Mouse (Mus musculus) liver, embryonic 14.5 days (tissue): ENCODE results near the gene Tgm5. TPM values are rescaled to one million over a fixed set of nuclear protein-coding genes. Genes with fewer than 3 reads are reported as not detected.
"Not testable (repeated sequence)": the region's sequence is repeated elsewhere in the genome, so short reads cannot be mapped to it uniquely, and the experiment has no call there.

Experiments
- ATAC-seq: fragments of 200-750 bp; cut with Nextera tagmentation; 2 replicates; pipeline ENCODE4 v1.8.0; 2017; ENCODE audit warnings: moderate number of reproducible peaks, mild to moderate bottlenecking, moderate library complexity; ENCODE audit not compliant: insufficient read depth
- DNase-seq, 3 experiments: peaks; one replicate each; pipeline ENCODE4 v3.0.0-alpha.2; 2012 to 2013; ENCODE audit warnings: low read depth in 3 of 3, low spot score in 3 of 3
- H3K27ac ChIP-seq: fragments of 300-500 bp; sonication (generic); 2 replicates; pipeline ENCODE4 v1.5.1; 2014; ENCODE audit warnings: moderate library complexity, mild to moderate bottlenecking, control low read depth, inconsistent platforms
- H3K27me3 ChIP-seq: fragments of 300-500 bp; sonication (generic); 2 replicates; pipeline ENCODE4 v1.6.1; 2014; ENCODE audit warnings: mild to moderate bottlenecking, low read length, moderate library complexity; ENCODE audit not compliant: control insufficient read depth, insufficient read depth
- H3K36me3 ChIP-seq: fragments of 300-500 bp; sonication (generic); replicated peaks from 2 replicates; pipeline ENCODE4 v1.6.1; 2014; ENCODE audit warnings: low read depth; ENCODE audit not compliant: control insufficient read depth, insufficient read depth
- H3K4me1 ChIP-seq, 2 experiments: fragments of 200-500 bp in 1 of 2; fragments of 300-500 bp in 1 of 2; sonication (generic) in 1 of 2; replicated peaks; 2 replicates each; pipeline ENCODE4 v1.6.1; 2012 to 2014; ENCODE audit warnings: antibody characterized with exemption in 1 of 2, inconsistent platforms in 1 of 2, low read length in 1 of 2; ENCODE audit not compliant: control insufficient read depth in 2 of 2, insufficient read depth in 2 of 2
- H3K4me2 ChIP-seq: fragments of 300-500 bp; sonication (generic); 2 replicates; pipeline ENCODE4 v1.6.1; 2014; ENCODE audit warnings: low read depth, mild to moderate bottlenecking, control low read depth, moderate library complexity
- H3K4me3 ChIP-seq, 2 experiments: fragments of 200-500 bp in 1 of 2; fragments of 300-500 bp in 1 of 2; sonication (generic) in 1 of 2; 2 replicates each; pipeline ENCODE4 v1.5.1; 2012 to 2014; ENCODE audit warnings: low read depth in 2 of 2, low read length in 2 of 2, mild to moderate bottlenecking in 2 of 2, control low read depth in 1 of 2, inconsistent platforms in 1 of 2, moderate library complexity in 1 of 2; ENCODE audit not compliant: insufficient read depth in 1 of 2
- H3K9ac ChIP-seq: fragments of 300-500 bp; sonication (generic); replicated peaks from 2 replicates; pipeline ENCODE4 v1.6.1; 2014; ENCODE audit warnings: mild to moderate bottlenecking, control low read depth, moderate library complexity
- H3K9me3 ChIP-seq: fragments of 300-500 bp; sonication (generic); 2 replicates; pipeline ENCODE4 v1.6.1; 2016; ENCODE audit warnings: low read length, mixed read lengths; ENCODE audit not compliant: control insufficient read depth
- CTCF ChIP-seq: IDR thresholded peaks from 2 replicates; pipeline ENCODE4 v1.5.1; 2016; ENCODE audit warnings: antibody characterized with exemption, low read depth, control low read depth
- EP300 ChIP-seq: IDR thresholded peaks from 2 replicates; pipeline ENCODE4 v1.6.1; 2016; ENCODE audit warnings: antibody characterized with exemption, low read depth
- WGBS: fragments of 180-500 bp; shearing (Covaris S2); extraction: QIAGEN DNeasy Blood & Tissue Kit; methylation state at CpG from one replicate; pipeline ENCODE4 v1.1.7; 2014; ENCODE audit not compliant: insufficient replicate concordance; 5-methylcytosine and 5-hydroxymethylcytosine counted together
- polyA plus RNA-seq, 2 experiments: library from polyadenylated mRNA; depleted of rRNA in 1 of 2; stranded (reverse) in 1 of 2; unstranded in 1 of 2; fragments of >200 nt; fragmentation: Nextera tagmentation in 1 of 2; extraction: Ambion mirVana in 1 of 2; gene quantifications; 2 replicates each; pipeline versions ENCODE4 v1.2.1 to v1.2.3; 2012 to 2014

Tgm5 gene
- polyA plus RNA-seq, 2 experiments, result not detected

DNA sequence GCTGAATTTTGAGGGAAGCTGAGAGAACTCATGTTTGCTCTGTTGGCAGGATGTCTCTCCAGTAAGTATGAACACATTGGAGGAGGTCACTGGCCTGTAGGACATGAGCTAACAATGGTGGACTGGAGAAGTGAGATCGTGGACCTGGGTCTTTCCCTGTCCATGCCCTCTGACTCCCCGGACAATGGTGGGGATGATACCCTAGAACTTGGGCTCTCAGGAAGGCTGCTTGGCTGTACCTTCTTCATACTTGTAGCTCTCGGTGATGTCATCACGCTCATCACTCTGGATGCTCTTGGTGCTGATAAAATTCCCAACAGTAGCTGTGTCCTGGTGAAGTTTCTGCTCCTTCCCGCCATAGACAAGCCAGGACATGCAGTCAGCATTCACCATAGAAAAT is 33.5 kb downstream of the Tgm5 start:
- H3K4me1 ChIP-seq, result peaks cover 24 to 25% of the 10 kb centered on the region in 2 experiments
- TF ChIP-seq EP300 (no peak), CTCF (no peak)
- 62% methylated on average over 5 of the region's 5 CpGs for WGBS
- ATAC-seq (no peak), DNase-seq (no peak)
- no peak overlapping the region for H3K4me3 ChIP-seq
- H3K36me3 ChIP-seq, result no peaks in the 10 kb centered on the region
- H3K27me3 ChIP-seq, result no peaks in the 10 kb centered on the region
- H3K9ac ChIP-seq, result no peak overlapping the region
- no peak overlapping the region for H3K4me2 ChIP-seq
- no peak overlapping the region for H3K27ac ChIP-seq
- no peaks in the 10 kb centered on the region for H3K9me3 ChIP-seq

DNA sequence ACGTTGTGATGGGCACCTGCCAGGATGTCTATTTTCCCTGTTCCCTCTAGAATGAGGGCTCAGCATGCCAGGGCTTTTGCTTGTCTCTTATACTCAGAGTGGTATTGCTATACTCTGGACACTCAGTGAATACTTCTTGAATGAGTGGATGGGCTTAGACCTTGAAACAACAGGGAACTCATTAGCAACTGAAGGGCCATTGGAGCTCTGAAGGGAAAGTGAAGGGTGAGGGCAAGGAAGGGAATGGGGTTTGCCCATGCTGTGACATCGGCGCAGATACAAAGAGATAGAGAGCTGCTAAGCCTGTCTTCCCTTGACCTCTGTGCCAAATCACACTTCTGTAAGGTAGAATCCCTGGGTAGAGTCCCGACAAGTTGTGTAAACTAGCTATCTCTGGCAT is 40.0 kb downstream of the Tgm5 start:
- ATAC-seq, result no peak
- Histone ChIP-seq H3K9ac (no peak overlapping the region), H3K4me1 (no peaks in the 10 kb centered on the region), H3K4me2 (no peak overlapping the region), H3K9me3 (no peaks in the 10 kb centered on the region), H3K4me3 (no peak overlapping the region), H3K27ac (no peak overlapping the region), H3K27me3 (no peaks in the 10 kb centered on the region), H3K36me3 (no peaks in the 10 kb centered on the region)
- TF ChIP-seq EP300 (no peak), CTCF (no peak)
- no peak for DNase-seq
- 66% methylated on average over 4 of the region's 4 CpGs for WGBS

DNA sequence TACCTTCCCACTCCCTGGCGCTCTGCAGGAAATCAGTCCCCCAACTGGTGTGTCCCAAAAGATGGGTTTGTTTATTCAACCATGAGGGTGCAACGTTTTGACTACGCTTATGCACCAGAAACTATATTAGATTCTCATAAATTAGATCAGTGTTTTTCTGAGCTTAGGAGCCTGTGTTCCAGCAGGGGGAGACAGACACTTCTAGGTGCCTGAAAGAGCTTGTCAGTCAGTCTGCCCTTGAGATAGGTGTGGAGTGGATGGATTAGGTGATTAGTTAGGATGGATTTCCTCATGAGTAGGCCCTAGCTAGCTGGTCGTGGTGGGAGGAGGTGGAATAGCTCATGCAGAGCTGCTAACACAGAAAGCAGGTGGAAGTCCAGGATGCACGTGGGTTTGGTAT is 44.5 kb downstream of the Tgm5 start:
- H3K4me2 ChIP-seq, result no peak overlapping the region
- no peak overlapping the region for H3K27ac ChIP-seq
- peaks cover 6 to 16% of the 10 kb centered on the region in 2 experiments for H3K4me1 ChIP-seq
- H3K36me3 ChIP-seq, result no peaks in the 10 kb centered on the region
- H3K9ac ChIP-seq, result no peak overlapping the region
- H3K9me3 ChIP-seq, result no peaks in the 10 kb centered on the region; the same call in 1 of the 2 replicates
- ATAC-seq (no peak), DNase-seq (peak; percentile 36 to 37 (median 37))
- H3K4me3 ChIP-seq, result no peak overlapping the region
- peak; percentile 88 for TF ChIP-seq CTCF
- no peak for TF ChIP-seq EP300
- WGBS, result 32% methylated on average over 5 of the region's 5 CpGs
- H3K27me3 ChIP-seq, result no peaks in the 10 kb centered on the region

DNA sequence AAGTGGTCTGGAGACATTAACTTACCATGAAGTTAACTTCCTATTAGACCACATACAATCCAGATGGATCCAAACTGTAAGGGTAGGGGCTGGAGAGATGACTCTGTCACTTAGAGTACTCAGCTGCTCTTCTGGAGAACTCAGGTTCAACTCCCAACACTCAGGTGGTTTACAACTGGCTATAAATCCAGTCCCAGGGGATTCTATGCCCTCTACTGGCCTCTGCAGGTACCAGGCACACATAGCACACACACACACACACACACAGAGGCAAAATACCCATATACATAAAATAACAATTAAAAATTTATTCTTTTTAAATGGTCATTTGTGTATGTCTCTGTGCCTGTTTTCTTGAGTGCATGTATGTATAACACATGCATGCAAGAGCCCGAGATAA is 46.3 kb downstream of the Tgm5 start:
- DNase-seq, result no peak

DNA sequence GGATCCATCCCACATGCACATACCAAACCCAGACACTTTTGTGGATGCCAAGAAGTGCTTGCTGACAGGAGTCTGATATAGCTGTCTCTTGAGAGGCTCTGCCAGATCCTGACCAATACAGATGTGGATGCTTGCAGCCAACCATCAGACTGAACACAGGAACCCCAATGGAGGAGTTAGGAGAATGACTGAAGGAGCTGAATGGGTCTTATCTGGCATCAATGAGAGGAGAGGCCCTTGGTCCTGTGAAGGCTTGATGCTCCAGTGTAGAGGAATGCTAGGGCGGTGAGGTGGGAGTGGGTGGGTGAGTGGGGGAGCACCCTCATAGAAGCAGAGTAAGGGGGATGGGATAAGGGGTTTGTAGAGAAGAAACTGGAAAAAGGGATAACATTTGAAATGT is 46.8 kb downstream of the Tgm5 start:
- not testable (repeated sequence) for H3K4me3 ChIP-seq, DNase-seq, H3K9ac ChIP-seq, H3K4me2 ChIP-seq, ATAC-seq, H3K27me3 ChIP-seq, H3K9me3 ChIP-seq
- Histone ChIP-seq H3K27ac (peak overlapping the region; percentile 0), H3K36me3 (peaks cover 18% of the 10 kb centered on the region), H3K4me1 (peaks cover 6 to 20% of the 10 kb centered on the region in 2 experiments)
- 92% methylated on average over 1 of the region's 1 CpGs for WGBS

More for the DNA sequence above, 46.3 kb downstream of the Tgm5 start:
- WGBS, result 84% methylated on average over 1 of the region's 1 CpGs
- Histone ChIP-seq H3K4me1 (peaks cover 6 to 18% of the 10 kb centered on the region in 2 experiments), H3K4me3 (no peak overlapping the region), H3K27me3 (no peaks in the 10 kb centered on the region), H3K27ac (no peak overlapping the region), H3K36me3 (peaks cover 12% of the 10 kb centered on the region), H3K9ac (no peak overlapping the region), H3K9me3 (no peaks in the 10 kb centered on the region; the same call in 1 of the 2 replicates), H3K4me2 (no peak overlapping the region)
- TF ChIP-seq EP300 (no peak), CTCF (peak; percentile 63)
- no peak for ATAC-seq
